Mouse (Mus musculus): ENCODE data around the gene R3hdm1.

Gene R3hdm1

GRCm38 (mm10) chr1:128285136-128285535, 182.0 kb downstream of the R3hdm1 start:
- DNase-seq (ENCODE audit: low read depth, low spot score) = no peak
